Mouse (Mus musculus) E14TG2a.4 (cell line): ENCODE measurements at regions not wholly inside any gene's neighbourhood (a gene's known extent, or its start where the extent isn't known, plus 50 kb on each side); places are given as distances from the start of the nearest gene placed in this dataset.

ENCODE experiments used
- CTCF ChIP-seq: conservative IDR thresholded peaks from 2 replicates; pipeline ENCODE4 v1.5.1; 2014; ENCODE audit warnings: low read length
- NANOG ChIP-seq: IDR thresholded peaks from 2 replicates; pipeline ENCODE4 v1.6.1; 2014; ENCODE audit warnings: borderline replicate concordance, low read length, mixed read lengths
- POU5F1 ChIP-seq: IDR thresholded peaks from 2 replicates; pipeline ENCODE4 v1.6.1; 2014; ENCODE audit warnings: low read length, borderline replicate concordance

GRCm38 (mm10) chr5:41941216-41941615 lies 97.1 kb upstream of the Bod1l start:
- TF ChIP-seq CTCF (no peak), NANOG (no peak), POU5F1 (no peak)
